Mouse (Mus musculus): ENCODE results near the gene Rbm15b. TPM values are rescaled to one million over a fixed set of nuclear protein-coding genes. Genes with fewer than 3 reads are reported as not detected.

Rbm15b gene
- 8.1 and 8.7 TPM in 2 replicates for polyA plus RNA-seq (2014; fragmentation: Nextera tagmentation; extraction: Ambion mirVana)

GRCm38 (mm10) chr9:106886828-106887702 is at the start of gene Rbm15b:
Gene Rbm15b, minus strand, starts transcription at chr9:106887428.
- Histone ChIP-seq H3K9me3 (replicated peaks; ENCODE audit: control insufficient read depth, low read length) (no peaks in the 10 kb centered on the region), H3K4me2 (peak within 1 kb of the TSS; percentile 94), H3K9ac (ENCODE audit: low read depth, low read length) (peak within 1 kb of the TSS; percentile 97), H3K36me3 (ENCODE audit: control insufficient read depth, insufficient read depth, low read length) (peaks cover 23% of the 10 kb centered on the region), H3K27me3 (ENCODE audit: control insufficient read depth, insufficient read depth, low read length) (no peaks in the 10 kb centered on the region), H3K27ac (ENCODE audit: low read depth, low read length) (peak within 1 kb of the TSS; percentile 86), H3K4me3 (ENCODE audit: low read depth, low read length) (peak within 1 kb of the TSS; percentile 94), H3K4me1 (ENCODE audit: control insufficient read depth, insufficient read depth, low read length) (peaks cover 40% of the 10 kb centered on the region)
- peak; percentile 80 for ATAC-seq (replicated peaks; ENCODE audit: insufficient number of reproducible peaks, low FRiP score, low TSS enrichment)
- 2% methylated on average over 92 of the region's 101 CpGs for WGBS (ENCODE audit: insufficient replicate concordance)

- H3K4me2 ChIP-seq = no peak overlapping the region
- no peak for ATAC-seq (replicated peaks; ENCODE audit: insufficient number of reproducible peaks, low FRiP score, low TSS enrichment)
Measured at GRCm38 (mm10) chr9:106934998-106935397, 47.8 kb upstream of the Rbm15b start.

GRCm38 (mm10) chr9:106914878-106915277 is 27.6 kb upstream of the Rbm15b start:
- Histone ChIP-seq H3K4me3 (ENCODE audit: low read depth, low read length) (no peak overlapping the region), H3K9me3 (replicated peaks; ENCODE audit: control insufficient read depth, low read length) (no peaks in the 10 kb centered on the region), H3K36me3 (ENCODE audit: control insufficient read depth, insufficient read depth, low read length) (no peaks in the 10 kb centered on the region), H3K9ac (ENCODE audit: low read depth, low read length) (no peak overlapping the region), H3K27ac (ENCODE audit: low read depth, low read length) (no peak overlapping the region), H3K4me2 (no peak overlapping the region), H3K27me3 (ENCODE audit: control insufficient read depth, insufficient read depth, low read length) (no peaks in the 10 kb centered on the region), H3K4me1 (ENCODE audit: control insufficient read depth, insufficient read depth, low read length) (no peaks in the 10 kb centered on the region)
- WGBS (ENCODE audit: insufficient replicate concordance) = 84% methylated on average over 6 of the region's 6 CpGs
- ATAC-seq (replicated peaks; ENCODE audit: insufficient number of reproducible peaks, low FRiP score, low TSS enrichment) = no peak

More at GRCm38 (mm10) chr9:106934998-106935397, 47.8 kb upstream of the Rbm15b start:
- WGBS (ENCODE audit: insufficient replicate concordance) = 77% methylated on average over 1 of the region's 1 CpGs
- no peak overlapping the region for H3K27ac ChIP-seq (ENCODE audit: low read depth, low read length)
- no peaks in the 10 kb centered on the region for H3K4me1 ChIP-seq (ENCODE audit: control insufficient read depth, insufficient read depth, low read length)
- no peak overlapping the region for H3K9ac ChIP-seq (ENCODE audit: low read depth, low read length)
- no peaks in the 10 kb centered on the region for H3K9me3 ChIP-seq (replicated peaks; ENCODE audit: control insufficient read depth, low read length)
- H3K27me3 ChIP-seq (ENCODE audit: control insufficient read depth, insufficient read depth, low read length) = no peaks in the 10 kb centered on the region
- H3K36me3 ChIP-seq (ENCODE audit: control insufficient read depth, insufficient read depth, low read length) = no peaks in the 10 kb centered on the region
- H3K4me3 ChIP-seq (ENCODE audit: low read depth, low read length) = no peak overlapping the region

GRCm38 (mm10) chr9:106913759-106914158 is 26.5 kb upstream of the Rbm15b start:
- H3K4me3 ChIP-seq (ENCODE audit: low read depth, low read length) = no peak overlapping the region
- H3K27ac ChIP-seq (ENCODE audit: low read depth, low read length) = no peak overlapping the region
- no peak for ATAC-seq (replicated peaks; ENCODE audit: insufficient number of reproducible peaks, low FRiP score, low TSS enrichment)
- no peak overlapping the region for H3K4me2 ChIP-seq
- no peak overlapping the region for H3K9ac ChIP-seq (ENCODE audit: low read depth, low read length)
- 4% methylated on average over 1 of the region's 1 CpGs for WGBS (ENCODE audit: insufficient replicate concordance)
- no peaks in the 10 kb centered on the region for H3K9me3 ChIP-seq (replicated peaks; ENCODE audit: control insufficient read depth, low read length)
- no peaks in the 10 kb centered on the region for H3K4me1 ChIP-seq (ENCODE audit: control insufficient read depth, insufficient read depth, low read length)
- H3K27me3 ChIP-seq (ENCODE audit: control insufficient read depth, insufficient read depth, low read length) = no peaks in the 10 kb centered on the region
- no peaks in the 10 kb centered on the region for H3K36me3 ChIP-seq (ENCODE audit: control insufficient read depth, insufficient read depth, low read length)

- H3K27ac ChIP-seq (ENCODE audit: low read depth, low read length) = no peak overlapping the region
- WGBS (ENCODE audit: insufficient replicate concordance) = 55% methylated on average over 1 of the region's 1 CpGs
Measured at GRCm38 (mm10) chr9:106911624-106912023, 24.4 kb upstream of the Rbm15b start.

GRCm38 (mm10) chr9:106908715-106909114 is 21.5 kb upstream of the Rbm15b start:
- no peaks in the 10 kb centered on the region for H3K36me3 ChIP-seq (ENCODE audit: control insufficient read depth, insufficient read depth, low read length)
- ATAC-seq (replicated peaks; ENCODE audit: insufficient number of reproducible peaks, low FRiP score, low TSS enrichment) = no peak
- no peaks in the 10 kb centered on the region for H3K9me3 ChIP-seq (replicated peaks; ENCODE audit: control insufficient read depth, low read length)
- no peak overlapping the region for H3K4me2 ChIP-seq
- H3K9ac ChIP-seq (ENCODE audit: low read depth, low read length) = no peak overlapping the region
- no peaks in the 10 kb centered on the region for H3K4me1 ChIP-seq (ENCODE audit: control insufficient read depth, insufficient read depth, low read length)
- H3K4me3 ChIP-seq (ENCODE audit: low read depth, low read length) = no peak overlapping the region
- 46% methylated on average over 5 of the region's 5 CpGs for WGBS (ENCODE audit: insufficient replicate concordance)
- H3K27me3 ChIP-seq (ENCODE audit: control insufficient read depth, insufficient read depth, low read length) = no peaks in the 10 kb centered on the region
- no peak overlapping the region for H3K27ac ChIP-seq (ENCODE audit: low read depth, low read length)

More at GRCm38 (mm10) chr9:106911624-106912023, 24.4 kb upstream of the Rbm15b start:
- Histone ChIP-seq H3K36me3 (ENCODE audit: control insufficient read depth, insufficient read depth, low read length) (no peaks in the 10 kb centered on the region), H3K27me3 (ENCODE audit: control insufficient read depth, insufficient read depth, low read length) (no peaks in the 10 kb centered on the region), H3K9me3 (replicated peaks; ENCODE audit: control insufficient read depth, low read length) (no peaks in the 10 kb centered on the region), H3K4me2 (no peak overlapping the region), H3K4me3 (ENCODE audit: low read depth, low read length) (no peak overlapping the region), H3K4me1 (ENCODE audit: control insufficient read depth, insufficient read depth, low read length) (no peaks in the 10 kb centered on the region), H3K9ac (ENCODE audit: low read depth, low read length) (no peak overlapping the region)
- ATAC-seq (replicated peaks; ENCODE audit: insufficient number of reproducible peaks, low FRiP score, low TSS enrichment) = no peak

GRCm38 (mm10) chr9:106908174-106908573 is 20.9 kb upstream of the Rbm15b start:
- no peak overlapping the region for H3K9ac ChIP-seq (ENCODE audit: low read depth, low read length)
- H3K4me3 ChIP-seq (ENCODE audit: low read depth, low read length) = no peak overlapping the region
- H3K27me3 ChIP-seq (ENCODE audit: control insufficient read depth, insufficient read depth, low read length) = no peaks in the 10 kb centered on the region
- no peaks in the 10 kb centered on the region for H3K9me3 ChIP-seq (replicated peaks; ENCODE audit: control insufficient read depth, low read length)
- no peaks in the 10 kb centered on the region for H3K36me3 ChIP-seq (ENCODE audit: control insufficient read depth, insufficient read depth, low read length)
- no peak overlapping the region for H3K4me2 ChIP-seq
- H3K27ac ChIP-seq (ENCODE audit: low read depth, low read length) = no peak overlapping the region
- no peaks in the 10 kb centered on the region for H3K4me1 ChIP-seq (ENCODE audit: control insufficient read depth, insufficient read depth, low read length)
- no peak for ATAC-seq (replicated peaks; ENCODE audit: insufficient number of reproducible peaks, low FRiP score, low TSS enrichment)
- 65% methylated on average over 3 of the region's 3 CpGs for WGBS (ENCODE audit: insufficient replicate concordance)

GRCm38 (mm10) chr9:106906597-106906996 is 19.4 kb upstream of the Rbm15b start:
- no peak for ATAC-seq (replicated peaks; ENCODE audit: insufficient number of reproducible peaks, low FRiP score, low TSS enrichment)
- Histone ChIP-seq H3K9me3 (replicated peaks; ENCODE audit: control insufficient read depth, low read length) (no peaks in the 10 kb centered on the region), H3K4me3 (ENCODE audit: low read depth, low read length) (no peak overlapping the region), H3K27me3 (ENCODE audit: control insufficient read depth, insufficient read depth, low read length) (no peaks in the 10 kb centered on the region), H3K4me2 (no peak overlapping the region), H3K27ac (ENCODE audit: low read depth, low read length) (no peak overlapping the region), H3K9ac (ENCODE audit: low read depth, low read length) (no peak overlapping the region), H3K4me1 (ENCODE audit: control insufficient read depth, insufficient read depth, low read length) (no peaks in the 10 kb centered on the region), H3K36me3 (ENCODE audit: control insufficient read depth, insufficient read depth, low read length) (no peaks in the 10 kb centered on the region)
- 82% methylated on average over 8 of the region's 8 CpGs for WGBS (ENCODE audit: insufficient replicate concordance)

- no peaks in the 10 kb centered on the region for H3K36me3 ChIP-seq (ENCODE audit: control insufficient read depth, insufficient read depth, low read length)
- 7% methylated on average over 1 of the region's 1 CpGs for WGBS (ENCODE audit: insufficient replicate concordance)
- no peak for ATAC-seq (replicated peaks; ENCODE audit: insufficient number of reproducible peaks, low FRiP score, low TSS enrichment)
- no peak overlapping the region for H3K27ac ChIP-seq (ENCODE audit: low read depth, low read length)
- no peaks in the 10 kb centered on the region for H3K4me1 ChIP-seq (ENCODE audit: control insufficient read depth, insufficient read depth, low read length)
- no peaks in the 10 kb centered on the region for H3K27me3 ChIP-seq (ENCODE audit: control insufficient read depth, insufficient read depth, low read length)
- no peaks in the 10 kb centered on the region for H3K9me3 ChIP-seq (replicated peaks; ENCODE audit: control insufficient read depth, low read length)
- no peak overlapping the region for H3K4me3 ChIP-seq (ENCODE audit: low read depth, low read length)
- no peak overlapping the region for H3K4me2 ChIP-seq
- H3K9ac ChIP-seq (ENCODE audit: low read depth, low read length) = no peak overlapping the region
Measured at GRCm38 (mm10) chr9:106903791-106904134, 16.5 kb upstream of the Rbm15b start.

Data from heart, embryonic 11.5 days (tissue).